Mouse (Mus musculus): ENCODE data around the gene Gm28230.

DNA sequence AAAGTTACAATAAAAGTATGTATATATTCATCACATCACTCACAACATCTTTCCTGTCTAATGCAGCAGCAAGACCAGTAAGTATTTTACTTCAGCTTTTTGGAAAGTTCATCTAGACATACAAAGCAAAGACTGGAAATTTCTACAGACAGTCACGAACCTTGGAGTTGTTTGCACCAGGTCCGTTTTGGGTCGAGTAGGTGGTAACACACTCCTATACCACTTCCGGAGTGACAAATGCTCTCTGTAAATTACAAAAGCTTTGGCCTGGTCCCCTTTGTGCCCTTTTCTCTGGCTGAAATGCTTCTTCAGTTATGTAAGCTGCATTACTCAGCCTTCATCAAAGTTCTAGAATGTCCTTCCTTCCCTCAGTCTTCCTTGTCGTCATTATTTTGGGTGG, 27.2 kb downstream of the Gm28230 start:
- TF ChIP-seq CTCF (IDR thresholded peaks at IDR 0.05 in 2 of 3, conservative IDR thresholded peaks at IDR 0.05 in 1 of 3; ENCODE audit: control insufficient read depth in 1 of 3, insufficient read depth in 1 of 3, low read depth in 2 of 3, low read length in 3 of 3, poor library complexity in 1 of 3, severe bottlenecking in 1 of 3): no peak
- TF ChIP-seq POLR2A (IDR thresholded peaks at IDR 0.05; ENCODE audit: control insufficient read depth in 1 of 2, insufficient read depth in 1 of 2, low read depth in 1 of 2, low read length in 2 of 2, poor library complexity in 1 of 2): no peak
- no peak for TF ChIP-seq MXI1 (IDR thresholded peaks at IDR 0.05; ENCODE audit: low read depth, low read length)
- TF ChIP-seq SIN3A (IDR thresholded peaks at IDR 0.05; ENCODE audit: low read length): no peak
- no peak for TF ChIP-seq CHD2 (IDR thresholded peaks at IDR 0.05; ENCODE audit: low read length)
- no peak for TF ChIP-seq MYC (IDR thresholded peaks at IDR 0.05; ENCODE audit: low read depth, low read length)
- no peak for TF ChIP-seq SMC3 (IDR thresholded peaks at IDR 0.05; ENCODE audit: low read depth, low read length)
- no peak for TF ChIP-seq USF1 (IDR thresholded peaks at IDR 0.05; ENCODE audit: low read depth, low read length)
